Mouse (Mus musculus): Measurements from ENCODE around the gene Gpx7. TPM values are rescaled to one million over a fixed set of nuclear protein-coding genes. Genes with fewer than 3 reads are reported as not detected.

Gpx7 gene
- 0.32 TPM for polyA plus RNA-seq (2014; fragmentation: Illumina TruSeq; extraction: RNeasy Lipid Tissue Mini Kit (QIAGEN cat#74804); ENCODE audit: low read depth, low replicate concordance)

DNA sequence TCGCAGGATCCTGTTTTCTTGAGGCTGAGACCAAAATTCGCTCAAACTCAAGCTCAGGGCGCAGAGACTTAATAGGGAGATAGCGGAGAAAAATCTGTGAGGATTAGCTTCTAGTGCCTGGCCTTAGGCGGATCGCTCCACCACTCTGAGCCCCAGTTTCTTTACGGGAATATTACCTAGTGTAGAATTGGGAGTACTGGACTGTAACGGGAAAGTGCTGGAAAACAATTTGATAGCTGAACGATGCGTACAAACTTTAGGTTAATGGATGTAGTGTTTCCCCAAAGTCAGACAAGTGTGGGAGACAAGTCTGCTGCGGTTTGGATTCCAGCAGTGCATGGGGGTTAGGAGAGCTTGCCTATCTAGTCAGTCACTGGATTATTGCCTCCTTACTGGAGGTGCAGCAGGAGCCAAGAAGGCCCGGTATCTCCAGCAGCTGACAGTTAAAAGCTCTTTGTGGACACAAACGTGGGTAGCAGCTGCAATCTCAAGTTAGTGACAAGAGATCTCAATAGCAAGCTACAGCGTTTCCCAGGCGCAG lies at the start of gene Gpx7:
Gene Gpx7 (minus strand): TSS at position 101 of the 541 bp plus-strand sequence.

GRCm38 (mm10) chr4:108383183-108383714 lies 23.5 kb downstream of the Gpx7 start, which contains the start of gene Shisal2a:
Gene Shisal2a (minus strand): TSS chr4:108383349.

Other genes with a start within 250 kb of the Gpx7 start
- gene Echdc2, start 241.5 kb downstream of the Gpx7 start, polyA plus RNA-seq (2014; fragmentation: Illumina TruSeq; extraction: RNeasy Lipid Tissue Mini Kit (QIAGEN cat#74804); ENCODE audit: low read depth, low replicate concordance) = 0.80 TPM
- gene Zyg11a, start 188.9 kb downstream of the Gpx7 start, polyA plus RNA-seq (2014; fragmentation: Illumina TruSeq; extraction: RNeasy Lipid Tissue Mini Kit (QIAGEN cat#74804); ENCODE audit: low read depth, low replicate concordance) = 1.6 TPM
- 10.1 TPM for gene Zyg11b, start 105.9 kb downstream of the Gpx7 start, polyA plus RNA-seq (2014; fragmentation: Illumina TruSeq; extraction: RNeasy Lipid Tissue Mini Kit (QIAGEN cat#74804); ENCODE audit: low read depth, low replicate concordance)
- gene Coa7, start 78.8 kb downstream of the Gpx7 start, polyA plus RNA-seq (2014; fragmentation: Illumina TruSeq; extraction: RNeasy Lipid Tissue Mini Kit (QIAGEN cat#74804); ENCODE audit: low read depth, low replicate concordance) = 5.0 TPM
- not detected for gene Shisal2a, start 23.6 kb downstream of the Gpx7 start, polyA plus RNA-seq (2014; fragmentation: Illumina TruSeq; extraction: RNeasy Lipid Tissue Mini Kit (QIAGEN cat#74804); ENCODE audit: low read depth, low replicate concordance)
- 92.5 TPM for gene Tut4, start 52.5 kb upstream of the Gpx7 start, polyA plus RNA-seq (2014; fragmentation: Illumina TruSeq; extraction: RNeasy Lipid Tissue Mini Kit (QIAGEN cat#74804); ENCODE audit: low read depth, low replicate concordance)
- 71.0 TPM for gene Prpf38a, start 172.4 kb upstream of the Gpx7 start, polyA plus RNA-seq (2014; fragmentation: Illumina TruSeq; extraction: RNeasy Lipid Tissue Mini Kit (QIAGEN cat#74804); ENCODE audit: low read depth, low replicate concordance)
- 7.9 TPM for gene Orc1, start 172.5 kb upstream of the Gpx7 start, polyA plus RNA-seq (2014; fragmentation: Illumina TruSeq; extraction: RNeasy Lipid Tissue Mini Kit (QIAGEN cat#74804); ENCODE audit: low read depth, low replicate concordance)
- gene Cc2d1b, start 213.0 kb upstream of the Gpx7 start, polyA plus RNA-seq (2014; fragmentation: Illumina TruSeq; extraction: RNeasy Lipid Tissue Mini Kit (QIAGEN cat#74804); ENCODE audit: low read depth, low replicate concordance) = 65.0 TPM